11 mouse cellular contexts compared by ENCODE assay signal in genomic region chr14:77037330-77037729, GRCm38 (mm10). TPM values are rescaled to one million over a fixed set of nuclear protein-coding genes. Genes with fewer than 3 reads are reported as not detected.
DNase-seq lines count a peak whose midpoint lies in the region; ATAC-seq and TF ChIP-seq lines count a peak whose summit lies in the region.
"Had no signal": no experiment of that assay in that cellular context is flagged by ENCODE, and none has a peak within 500 bp of the region (broad histone marks: within the 10 kb centered on the region; RNA-seq: fewer than 3 reads in every experiment).

No protein-coding gene starts in this region.

- peak; percentile 6 for DNase-seq in CD4-positive, CD25-positive, alpha-beta regulatory T cell, adult 2 months (ENCODE audit: low read depth, low spot score)
- DNase-seq in kidney, postnatal 10 days, result no peak
- DNase-seq in liver, embryonic 11.5 days (ENCODE audit: low spot score), result no peak
- no peak for DNase-seq in urinary bladder, postnatal 25 days (ENCODE audit: low spot score)
- no peak for DNase-seq in spleen, postnatal 14 days (ENCODE audit: low spot score in 2 of 2)
- DNase-seq: cerebellum, adult 9-10 months; gastrocnemius, postnatal 10 days; layer of hippocampus, postnatal 36 days had no signal

- H3K27me3 ChIP-seq in kidney, embryonic 15.5 days, result no peaks in the 10 kb centered on the region
- no peaks in the 10 kb centered on the region for H3K27me3 ChIP-seq in ES-Bruce4 (ENCODE audit: control insufficient read depth, insufficient read depth, low read length, poor library complexity, severe bottlenecking)
- no peaks in the 10 kb centered on the region for H3K27me3 ChIP-seq in liver, embryonic 11.5 days (replicated peaks; ENCODE audit: control insufficient read depth, insufficient read depth, low read length)

- 0 out of 2 replicates have a peak, but pooled peaks cover 4% of the 10 kb centered on the region for H3K4me1 ChIP-seq in kidney, embryonic 15.5 days
- no peaks in the 10 kb centered on the region for H3K4me1 ChIP-seq in ES-Bruce4 (ENCODE audit: control insufficient read depth, insufficient read depth, low read length)
- no peaks in the 10 kb centered on the region; the same call in 1 of the 2 replicates for H3K4me1 ChIP-seq in liver, embryonic 11.5 days (replicated peaks; ENCODE audit: control insufficient read depth, insufficient read depth, low read length)

- peak overlapping the region; percentile 86 for H3K4me2 ChIP-seq in kidney, embryonic 15.5 days
- peak overlapping the region; percentile 85 for H3K4me2 ChIP-seq in liver, embryonic 11.5 days

- H3K36me3 ChIP-seq in kidney, embryonic 15.5 days, result no peaks in the 10 kb centered on the region
- H3K36me3 ChIP-seq in ES-Bruce4 (ENCODE audit: control insufficient read depth, insufficient read depth, low read length, poor library complexity, severe bottlenecking), result no peaks in the 10 kb centered on the region
- H3K36me3 ChIP-seq in liver, embryonic 11.5 days (ENCODE audit: control insufficient read depth, insufficient read depth, low read length), result no peaks in the 10 kb centered on the region

- H3K9me3 ChIP-seq in kidney, embryonic 15.5 days (replicated peaks), result no peaks in the 10 kb centered on the region
- no peaks in the 10 kb centered on the region for H3K9me3 ChIP-seq in ES-Bruce4 (replicated peaks; ENCODE audit: control insufficient read depth, insufficient read depth, low read length, poor library complexity, severe bottlenecking)
- H3K9me3 ChIP-seq in liver, embryonic 11.5 days (ENCODE audit: control insufficient read depth, low read length), result no peaks in the 10 kb centered on the region

- no peak overlapping the region for H3K4me3 ChIP-seq in kidney, embryonic 15.5 days (replicated peaks)
- no peak overlapping the region for H3K4me3 ChIP-seq in ES-Bruce4 (ENCODE audit: low read depth, low read length)
- no peak overlapping the region for H3K4me3 ChIP-seq in liver, embryonic 11.5 days (ENCODE audit: low read depth, low read length)

- no peak for TF ChIP-seq POLR2A in ES-Bruce4 (IDR thresholded peaks at IDR 0.05; ENCODE audit: insufficient read depth, low read length)

- WGBS in kidney, embryonic 15.5 days, result 85% methylated on average over 5 of the region's 5 CpGs
- WGBS in liver, embryonic 11.5 days, result 78% methylated on average over 5 of the region's 5 CpGs

- H3K27ac ChIP-seq in kidney, embryonic 15.5 days, result no peak overlapping the region
- no peak overlapping the region for H3K27ac ChIP-seq in ES-Bruce4 (ENCODE audit: insufficient read depth, low read length)
- H3K27ac ChIP-seq in liver, embryonic 11.5 days (ENCODE audit: low read depth, low read length), result no peak overlapping the region

- no peak for TF ChIP-seq CTCF in ES-Bruce4 (IDR thresholded peaks at IDR 0.05; ENCODE audit: low read depth, low read length)

- H3K9ac ChIP-seq in kidney, embryonic 15.5 days, result no peak overlapping the region
- peak overlapping the region; percentile 71; the same call in 1 of the 2 replicates for H3K9ac ChIP-seq in ES-Bruce4 (ENCODE audit: low read depth, poor library complexity, severe bottlenecking)
- H3K9ac ChIP-seq in liver, embryonic 11.5 days (ENCODE audit: low read depth, low read length), result no peak overlapping the region; the same call in 1 of the 2 replicates

- TF ChIP-seq EP300 in ES-Bruce4 (IDR thresholded peaks at IDR 0.05; ENCODE audit: insufficient read depth, low read depth, low read length), result no peak

- no peak for ATAC-seq in CD4-positive, CD25-positive, alpha-beta regulatory T cell, adult 4 months
- ATAC-seq in kidney, embryonic 15.5 days (replicated peaks; ENCODE audit: low FRiP score), result no peak
- no peak for ATAC-seq in liver, embryonic 11.5 days (replicated peaks; ENCODE audit: low FRiP score)

RNA-seq across cellular contexts. Expression of gene Lacc1, which starts 0.6 kb away (rescaled TPM):
- under 1 TPM in 1 of 2 experiments, not detected in 1; 0.33 TPM for polyA plus RNA-seq in CD4-positive, CD25-positive, alpha-beta regulatory T cell, adult 4 months (2017; shearing (Covaris generic))
- polyA plus RNA-seq in kidney, embryonic 15.5 days (2015; fragmentation: Nextera tagmentation; extraction: Ambion mirVana), result 6.9 TPM in 2 replicates
- 6.2 and 6.7 TPM in 2 replicates for polyA plus RNA-seq in ES-Bruce4 (2011; ENCODE audit: insufficient read depth, insufficient read length, low read depth, missing spikeins)
- 8.1 and 8.4 TPM in 2 replicates for polyA plus RNA-seq in liver, embryonic 11.5 days (2014; fragmentation: Nextera tagmentation; extraction: Ambion mirVana)

RNA-seq across cellular contexts. Expression of gene Ccdc122, which starts 0.8 kb away (rescaled TPM):
- 1 to 10 TPM; 2.4 TPM for polyA plus RNA-seq in CD4-positive, CD25-positive, alpha-beta regulatory T cell, adult 4 months (2017; shearing (Covaris generic))
- polyA plus RNA-seq in kidney, embryonic 15.5 days (2015; fragmentation: Nextera tagmentation; extraction: Ambion mirVana), result 1.4 TPM in 2 replicates
- polyA plus RNA-seq in ES-Bruce4 (2011; ENCODE audit: insufficient read depth, insufficient read length, low read depth, missing spikeins), result 2.0 and 3.7 TPM in 2 replicates
- 2.3 and 3.1 TPM in 2 replicates for polyA plus RNA-seq in liver, embryonic 11.5 days (2014; fragmentation: Nextera tagmentation; extraction: Ambion mirVana)
